In the genomic region with DNA sequence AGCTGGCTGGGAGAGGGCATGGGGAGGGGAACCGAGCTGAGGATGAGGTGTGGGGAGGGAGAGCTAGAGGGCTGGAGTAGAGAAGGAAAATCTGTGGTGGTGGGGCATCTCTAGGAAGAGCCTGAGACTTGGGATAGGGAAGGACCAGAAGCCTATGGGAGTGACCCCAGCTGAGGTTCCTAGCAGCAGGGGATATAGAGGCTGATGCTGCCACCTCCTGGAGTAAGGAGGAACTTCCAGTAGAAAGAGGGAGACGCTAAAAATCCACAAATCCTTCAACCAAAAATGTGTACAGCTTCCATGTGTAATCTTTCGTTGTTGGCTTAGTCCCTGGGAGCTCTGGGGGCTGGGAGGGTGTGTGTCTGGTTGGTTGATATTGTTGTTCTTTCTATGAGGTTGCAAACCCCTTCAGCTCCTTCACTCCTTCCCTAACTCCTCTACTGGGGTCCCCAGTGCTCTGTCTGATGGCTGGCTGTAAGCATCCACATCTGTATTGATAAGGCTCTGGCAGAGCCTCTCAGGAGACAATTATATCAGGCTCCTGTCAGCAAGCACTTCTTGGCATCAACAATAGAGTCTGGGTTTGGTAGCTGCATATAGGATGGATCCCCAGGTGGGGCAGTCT, we compare ENCODE assay signal across 8 mouse cellular contexts. TPM values are rescaled to one million over a fixed set of nuclear protein-coding genes. Genes with fewer than 3 reads are reported as not detected.
DNase-seq lines count a peak whose midpoint lies in the region; ATAC-seq lines count a peak whose summit lies in the region.

No protein-coding gene starts in this region.

- H3K4me3 ChIP-seq in embryonic facial prominence, embryonic 10.5 days, result no peak overlapping the region
- no peak overlapping the region for H3K4me3 ChIP-seq in kidney, embryonic 14.5 days (ENCODE audit: low read length)
- no peak overlapping the region for H3K4me3 ChIP-seq in limb, embryonic 12.5 days (replicated peaks)
- H3K4me3 ChIP-seq in midbrain, embryonic 15.5 days, result no peak overlapping the region

- DNase-seq in 3T3-L1 (ENCODE audit: low read depth, low spot score), result peak; percentile 88
- peak; percentile 61 for DNase-seq in R1 (ENCODE audit: low read depth, low spot score)
- peak; percentile 57 for DNase-seq in embryonic facial prominence, embryonic 10.5 days (ENCODE audit: low spot score)
- peak; percentile 70 for DNase-seq in heart, adult 8-10 months (ENCODE audit: low spot score)
- peak; percentile 47 to 71 for DNase-seq in spleen, postnatal 10 days (ENCODE audit: low spot score in 2 of 2)

- 18% methylated on average over 3 of the region's 3 CpGs for WGBS in embryonic facial prominence, embryonic 10.5 days
- WGBS in kidney, embryonic 14.5 days, result 11% methylated on average over 3 of the region's 3 CpGs
- 14% methylated on average over 3 of the region's 3 CpGs for WGBS in limb, embryonic 12.5 days
- 9% methylated on average over 3 of the region's 3 CpGs for WGBS in midbrain, embryonic 15.5 days

- H3K27ac ChIP-seq in embryonic facial prominence, embryonic 10.5 days (replicated peaks), result no peak overlapping the region
- no peak overlapping the region for H3K27ac ChIP-seq in kidney, embryonic 14.5 days (ENCODE audit: low read depth, low read length)
- H3K27ac ChIP-seq in limb, embryonic 12.5 days, result no peak overlapping the region
- no peak overlapping the region for H3K27ac ChIP-seq in midbrain, embryonic 15.5 days

- H3K9ac ChIP-seq in kidney, embryonic 14.5 days (ENCODE audit: low read depth, low read length), result no peak overlapping the region
- H3K9ac ChIP-seq in limb, embryonic 12.5 days (replicated peaks), result no peak overlapping the region
- H3K9ac ChIP-seq in midbrain, embryonic 15.5 days, result no peak overlapping the region

- no peaks in the 10 kb centered on the region for H3K36me3 ChIP-seq in embryonic facial prominence, embryonic 10.5 days (replicated peaks)
- no peaks in the 10 kb centered on the region for H3K36me3 ChIP-seq in kidney, embryonic 14.5 days (ENCODE audit: control insufficient read depth, insufficient read depth, low read length)
- H3K36me3 ChIP-seq in limb, embryonic 12.5 days, result no peaks in the 10 kb centered on the region
- H3K36me3 ChIP-seq in midbrain, embryonic 15.5 days (replicated peaks), result no peaks in the 10 kb centered on the region

- no peak overlapping the region for H3K4me2 ChIP-seq in kidney, embryonic 14.5 days (replicated peaks; ENCODE audit: low read depth, low read length)
- H3K4me2 ChIP-seq in limb, embryonic 12.5 days, result no peak overlapping the region
- H3K4me2 ChIP-seq in midbrain, embryonic 15.5 days, result no peak overlapping the region

- no peaks in the 10 kb centered on the region for H3K27me3 ChIP-seq in embryonic facial prominence, embryonic 10.5 days (replicated peaks; ENCODE audit: low read depth, poor library complexity, severe bottlenecking)
- no peaks in the 10 kb centered on the region for H3K27me3 ChIP-seq in kidney, embryonic 14.5 days (ENCODE audit: control insufficient read depth, insufficient read depth, low read length)
- H3K27me3 ChIP-seq in limb, embryonic 12.5 days, result peaks cover 3% of the 10 kb centered on the region; the same call in 1 of the 2 replicates
- no peaks in the 10 kb centered on the region for H3K27me3 ChIP-seq in midbrain, embryonic 15.5 days (replicated peaks)

- H3K4me1 ChIP-seq in embryonic facial prominence, embryonic 10.5 days, result peaks cover 6% of the 10 kb centered on the region; the same call in 1 of the 2 replicates
- no peaks in the 10 kb centered on the region for H3K4me1 ChIP-seq in kidney, embryonic 14.5 days (ENCODE audit: control insufficient read depth, insufficient read depth, low read length)
- H3K4me1 ChIP-seq in limb, embryonic 12.5 days (replicated peaks), result no peaks in the 10 kb centered on the region
- no peaks in the 10 kb centered on the region for H3K4me1 ChIP-seq in midbrain, embryonic 15.5 days

- peak; percentile 69; the same call in 1 of the 2 replicates for ATAC-seq in kidney, embryonic 14.5 days (ENCODE audit: low FRiP score, low TSS enrichment)
- peak; percentile 82 for ATAC-seq in limb, embryonic 12.5 days (ENCODE audit: insufficient number of reproducible peaks, insufficient read depth, low FRiP score, low TSS enrichment, low read depth)
- ATAC-seq in midbrain, embryonic 15.5 days (replicated peaks), result peak; percentile 78

- H3K9me3 ChIP-seq in embryonic facial prominence, embryonic 10.5 days, result no peaks in the 10 kb centered on the region
- no peaks in the 10 kb centered on the region for H3K9me3 ChIP-seq in kidney, embryonic 14.5 days (ENCODE audit: control insufficient read depth, low read length)
- no peaks in the 10 kb centered on the region for H3K9me3 ChIP-seq in limb, embryonic 12.5 days
- no peaks in the 10 kb centered on the region for H3K9me3 ChIP-seq in midbrain, embryonic 15.5 days

RNA-seq across cellular contexts. Expression of a gene that starts 3.5 kb away (rescaled TPM):
- polyA plus RNA-seq in embryonic facial prominence, embryonic 10.5 days (2016; fragmentation: Nextera tagmentation; extraction: Ambion mirVana), result 0.05 TPM in 1 of 2 replicates, not detected in the other
- 1 to 10 TPM; 1.2 to 2.1 (median 1.8) TPM for total RNA-seq in heart, adult 8-10 months (2022)
- polyA plus RNA-seq in kidney, embryonic 14.5 days (2014; fragmentation: Nextera tagmentation; extraction: Ambion mirVana), result 0.11 and 0.16 TPM in 2 replicates
- 0.14 and 0.18 TPM in 2 replicates for polyA plus RNA-seq in limb, embryonic 12.5 days (2016; fragmentation: Nextera tagmentation; extraction: Ambion mirVana)
- polyA plus RNA-seq in midbrain, embryonic 15.5 days (2015; fragmentation: Nextera tagmentation; extraction: Ambion mirVana), result 0.23 and 0.49 TPM in 2 replicates

RNA-seq across cellular contexts. Expression of a gene that starts 3.6 kb away (rescaled TPM):
- 0.16 and 0.26 TPM in 2 replicates for polyA plus RNA-seq in embryonic facial prominence, embryonic 10.5 days (2016; fragmentation: Nextera tagmentation; extraction: Ambion mirVana)
- total RNA-seq in heart, adult 8-10 months (2022), result 1 to 10 TPM in 2 of 4 experiments, under 1 TPM in 2; 0.90 to 1.3 (median 1.0) TPM
- polyA plus RNA-seq in kidney, embryonic 14.5 days (2014; fragmentation: Nextera tagmentation; extraction: Ambion mirVana), result 0.16 and 0.35 TPM in 2 replicates
- 0.39 and 0.60 TPM in 2 replicates for polyA plus RNA-seq in limb, embryonic 12.5 days (2016; fragmentation: Nextera tagmentation; extraction: Ambion mirVana)
- polyA plus RNA-seq in midbrain, embryonic 15.5 days (2015; fragmentation: Nextera tagmentation; extraction: Ambion mirVana), result 0.46 and 0.78 TPM in 2 replicates

RNA-seq across cellular contexts. Expression of a gene that starts 29.3 kb away (rescaled TPM):
- polyA plus RNA-seq in embryonic facial prominence, embryonic 10.5 days (2016; fragmentation: Nextera tagmentation; extraction: Ambion mirVana), result not detected in 2 replicates
- 1 to 10 TPM; 1.4 to 1.8 (median 1.5) TPM for total RNA-seq in heart, adult 8-10 months (2022)
- polyA plus RNA-seq in kidney, embryonic 14.5 days (2014; fragmentation: Nextera tagmentation; extraction: Ambion mirVana), result 0.41 TPM in 1 of 2 replicates, not detected in the other
- polyA plus RNA-seq in limb, embryonic 12.5 days (2016; fragmentation: Nextera tagmentation; extraction: Ambion mirVana), result 0.67 and 1.1 TPM in 2 replicates
- polyA plus RNA-seq in midbrain, embryonic 15.5 days (2015; fragmentation: Nextera tagmentation; extraction: Ambion mirVana), result 0.26 and 0.37 TPM in 2 replicates

RNA-seq across cellular contexts. Expression of a gene that starts 35.3 kb away (rescaled TPM):
- polyA plus RNA-seq in embryonic facial prominence, embryonic 10.5 days (2016; fragmentation: Nextera tagmentation; extraction: Ambion mirVana), result 0.11 and 0.12 TPM in 2 replicates
- total RNA-seq in heart, adult 8-10 months (2022), result 1 to 10 TPM; 1.4 to 3.8 (median 2.1) TPM
- 0.20 TPM in 1 of 2 replicates, not detected in the other for polyA plus RNA-seq in kidney, embryonic 14.5 days (2014; fragmentation: Nextera tagmentation; extraction: Ambion mirVana)
- 0.21 and 0.40 TPM in 2 replicates for polyA plus RNA-seq in limb, embryonic 12.5 days (2016; fragmentation: Nextera tagmentation; extraction: Ambion mirVana)
- polyA plus RNA-seq in midbrain, embryonic 15.5 days (2015; fragmentation: Nextera tagmentation; extraction: Ambion mirVana), result 0.97 and 1.0 TPM in 2 replicates

RNA-seq across cellular contexts. Expression of a gene that starts 53.7 kb away (rescaled TPM):
- 0.14 and 0.46 TPM in 2 replicates for polyA plus RNA-seq in embryonic facial prominence, embryonic 10.5 days (2016; fragmentation: Nextera tagmentation; extraction: Ambion mirVana)
- total RNA-seq in heart, adult 8-10 months (2022), result 1 to 10 TPM; 1.8 to 4.4 (median 3.9) TPM
- polyA plus RNA-seq in kidney, embryonic 14.5 days (2014; fragmentation: Nextera tagmentation; extraction: Ambion mirVana), result 0.73 and 0.80 TPM in 2 replicates
- 2.1 and 3.6 TPM in 2 replicates for polyA plus RNA-seq in limb, embryonic 12.5 days (2016; fragmentation: Nextera tagmentation; extraction: Ambion mirVana)
- polyA plus RNA-seq in midbrain, embryonic 15.5 days (2015; fragmentation: Nextera tagmentation; extraction: Ambion mirVana), result 1.9 and 3.5 TPM in 2 replicates
